Mouse (Mus musculus) G1E (cell line): Measurements from ENCODE around the gene Ccdc85c.

Experiments used
- CTCF ChIP-seq: IDR thresholded peaks from 2 replicates; pipeline ENCODE4 v1.5.1; 2012; ENCODE audit warnings: low read depth, low read length, inconsistent platforms, mixed read lengths
- GATA1 ChIP-seq: IDR thresholded peaks from 2 replicates; pipeline ENCODE4 v1.6.1; 2012; ENCODE audit warnings: borderline replicate concordance, low read length, inconsistent platforms, mixed read lengths
- GATA2 ChIP-seq: IDR thresholded peaks from 2 replicates; pipeline ENCODE4 v1.6.1; 2012; ENCODE audit warnings: low read depth, low read length, inconsistent platforms, borderline replicate concordance
- POLR2AphosphoS5 ChIP-seq: IDR thresholded peaks from 2 replicates; pipeline ENCODE4 v1.6.1; 2012; ENCODE audit warnings: low read depth, low read length, inconsistent platforms; ENCODE audit not compliant: insufficient replicate concordance
- TAL1 ChIP-seq: conservative IDR thresholded peaks from 2 replicates; pipeline ENCODE4 v1.6.1; 2012; ENCODE audit warnings: low read depth, low read length, inconsistent platforms, mixed read lengths

GRCm38 (mm10) chr12:108198447-108198846, 76.8 kb downstream of the Ccdc85c start:
- TF ChIP-seq GATA1: no peak
- TF ChIP-seq CTCF: no peak
- no peak for TF ChIP-seq POLR2AphosphoS5
- no peak for TF ChIP-seq GATA2
- TF ChIP-seq TAL1: no peak
